Mouse (Mus musculus) layer of hippocampus, adult 2 months (tissue): Measurements from ENCODE around the gene Ogfrl1. TPM values are rescaled to one million over a fixed set of nuclear protein-coding genes. Genes with fewer than 3 reads are reported as not detected.

Experiments
- DNase-seq, 2 experiments: peaks; one replicate each; pipeline ENCODE4 v3.0.0; 2022; ENCODE audit warnings: low spot score in 2 of 2
- H3K27ac ChIP-seq: fragments of 200-600 bp; 2 replicates; pipeline ENCODE4 v1.8.1; 2022
- H3K4me3 ChIP-seq: fragments of 200-600 bp; 2 replicates; pipeline ENCODE4 v1.8.1; 2022; ENCODE audit warnings: mild to moderate bottlenecking
- CTCF ChIP-seq: fragments of 200-600 bp; conservative IDR thresholded peaks from 2 replicates; pipeline ENCODE4 v1.8.1; 2022; ENCODE audit warnings: antibody characterized with exemption, mild to moderate bottlenecking, moderate library complexity
- total RNA-seq, 2 experiments: library from RNA; stranded (reverse); gene quantifications; 2 replicates each; pipeline ENCODE4 v1.2.3; 2021

Gene Ogfrl1
- total RNA-seq, 2 experiments from 2014 or later = 135 to 145 TPM

DNA sequence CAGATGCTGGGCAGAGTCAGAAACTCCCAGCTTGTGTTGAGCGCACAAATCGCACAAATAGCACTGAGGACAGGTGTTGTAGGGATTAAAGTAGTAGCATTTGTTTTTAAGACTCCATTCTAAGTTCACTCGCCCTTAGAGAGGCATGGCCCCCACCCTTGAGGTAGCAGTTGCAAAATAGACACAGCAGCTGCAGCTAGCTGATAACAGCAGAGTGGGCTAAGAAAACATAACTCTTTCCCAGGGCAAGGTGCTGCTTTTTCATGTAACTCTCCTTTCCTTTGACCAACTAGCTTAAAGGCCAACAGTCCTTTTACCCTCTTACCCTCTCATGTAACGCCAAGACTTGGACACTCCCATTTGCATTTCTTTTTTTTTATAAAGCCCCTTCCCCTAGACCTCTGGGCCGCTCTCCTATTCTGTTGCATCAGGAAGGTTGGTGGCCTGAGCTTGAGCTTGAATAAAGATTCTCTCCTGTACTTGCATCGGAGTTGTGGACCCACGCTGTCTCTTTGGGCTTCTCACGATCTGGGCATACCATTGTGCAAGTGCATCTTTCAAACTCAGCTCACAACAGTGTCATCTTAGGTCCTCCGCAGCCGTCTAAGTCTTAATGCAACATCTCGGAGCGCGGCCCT lies 61.7 kb downstream of the Ogfrl1 start:
- Histone ChIP-seq H3K4me3 (no peak overlapping the region), H3K27ac (no peak overlapping the region)
- DNase-seq = no peak
- TF ChIP-seq CTCF = no peak

DNA sequence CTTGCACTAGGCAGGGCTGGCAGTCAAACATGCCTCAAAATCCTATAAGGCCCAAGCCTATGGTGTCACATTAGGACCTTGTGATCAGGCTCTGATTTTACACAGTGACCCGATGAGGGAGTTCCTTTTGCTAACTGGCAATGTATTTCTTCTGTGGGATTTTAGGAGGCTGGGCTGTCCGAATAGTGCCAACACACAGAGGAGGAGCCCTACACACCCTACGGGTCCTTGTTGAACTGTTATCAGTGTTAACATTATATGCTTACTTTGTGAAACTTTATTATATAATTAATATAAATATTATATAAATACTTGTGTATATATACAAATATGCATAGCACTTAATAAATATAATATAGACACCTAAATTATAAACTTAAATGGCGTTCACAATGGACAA lies 62.5 kb downstream of the Ogfrl1 start:
- DNase-seq = no peak
- no peak for TF ChIP-seq CTCF
- Histone ChIP-seq H3K4me3 (no peak overlapping the region), H3K27ac (no peak overlapping the region)

DNA sequence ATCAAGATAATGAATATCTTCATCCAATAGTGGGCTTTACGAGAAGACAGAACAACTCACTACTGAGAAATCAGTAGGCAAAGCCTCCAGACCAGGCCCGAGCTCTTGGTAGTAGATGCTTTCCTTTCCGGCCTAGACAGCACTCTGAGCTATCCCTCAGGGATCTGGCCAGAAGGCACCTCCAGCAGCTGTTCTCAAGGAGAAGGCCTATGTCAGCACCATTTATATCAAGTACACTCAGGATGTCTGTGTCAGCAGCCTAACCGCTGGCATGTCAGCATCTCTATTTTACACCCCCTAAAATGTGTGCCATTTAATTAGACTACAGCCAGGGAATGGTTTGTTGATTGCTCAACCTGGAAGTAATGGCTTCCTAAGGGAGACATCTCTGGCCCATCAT lies 65.4 kb downstream of the Ogfrl1 start:
- no peak overlapping the region for H3K4me3 ChIP-seq
- TF ChIP-seq CTCF = no peak
- no peak for DNase-seq
- no peak overlapping the region for H3K27ac ChIP-seq

DNA sequence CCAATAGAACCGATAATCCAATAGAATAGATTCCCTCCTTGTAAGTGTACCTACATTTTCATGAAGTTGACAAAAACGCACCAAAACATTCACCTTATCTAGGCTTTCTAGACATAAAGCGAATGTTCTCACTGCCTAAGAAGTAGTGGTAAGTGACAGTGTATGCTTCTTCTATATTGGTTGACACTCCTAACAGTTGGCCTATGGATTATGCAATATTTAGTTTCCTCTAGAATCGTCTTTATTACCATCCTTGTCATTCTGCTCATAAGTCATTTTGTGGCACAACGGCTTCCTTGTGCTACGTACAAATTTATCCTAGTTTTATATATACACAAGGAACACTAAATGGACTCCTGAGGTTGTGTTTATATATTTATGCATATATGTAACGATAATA lies 72.4 kb downstream of the Ogfrl1 start:
- no peak for DNase-seq
- no peak for TF ChIP-seq CTCF
- Histone ChIP-seq H3K27ac (no peak overlapping the region), H3K4me3 (no peak overlapping the region)

DNA sequence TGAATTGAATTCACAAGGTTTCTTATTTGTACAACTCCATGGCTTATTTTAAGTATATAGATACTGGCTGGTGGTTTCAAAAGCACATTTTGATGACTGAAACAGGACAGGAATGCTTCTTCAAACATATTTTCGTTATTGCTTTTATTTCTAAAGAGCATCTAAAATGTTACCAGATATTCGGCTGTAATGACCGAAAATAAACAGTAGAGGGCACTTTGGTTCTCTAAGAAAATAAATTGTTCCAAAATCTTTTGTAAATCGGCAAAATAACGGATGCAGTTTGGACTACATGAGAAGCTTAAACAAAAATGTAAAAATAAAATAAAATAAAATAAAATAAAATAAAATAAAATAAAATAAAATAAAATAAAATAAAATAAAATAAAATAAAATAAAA lies 73.3 kb downstream of the Ogfrl1 start:
- peak; percentile 42 to 53 for DNase-seq
- peak; percentile 80 for TF ChIP-seq CTCF
- no peak overlapping the region for H3K4me3 ChIP-seq
- no peak overlapping the region for H3K27ac ChIP-seq

DNA sequence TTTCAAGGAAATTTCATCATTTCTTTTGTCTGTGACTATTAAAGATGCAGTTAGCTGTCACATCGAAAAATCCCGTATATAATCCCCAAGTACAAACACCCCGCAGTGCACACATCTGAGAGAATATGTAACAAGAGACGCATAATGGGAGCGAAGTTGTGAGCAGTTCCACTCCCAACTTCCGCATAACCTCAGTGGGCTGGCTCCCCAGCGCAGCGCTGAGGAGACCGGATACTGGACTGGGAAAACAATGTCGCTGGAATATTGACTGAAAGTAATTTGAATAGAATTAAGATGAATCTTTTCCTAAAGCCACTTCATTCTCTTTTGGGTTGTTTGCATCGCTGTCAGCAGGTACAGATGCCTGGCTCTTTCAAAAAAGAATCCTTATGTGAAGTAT lies 74.3 kb downstream of the Ogfrl1 start:
- H3K27ac ChIP-seq = no peak overlapping the region
- no peak for TF ChIP-seq CTCF
- H3K4me3 ChIP-seq = no peak overlapping the region
- DNase-seq = no peak

DNA sequence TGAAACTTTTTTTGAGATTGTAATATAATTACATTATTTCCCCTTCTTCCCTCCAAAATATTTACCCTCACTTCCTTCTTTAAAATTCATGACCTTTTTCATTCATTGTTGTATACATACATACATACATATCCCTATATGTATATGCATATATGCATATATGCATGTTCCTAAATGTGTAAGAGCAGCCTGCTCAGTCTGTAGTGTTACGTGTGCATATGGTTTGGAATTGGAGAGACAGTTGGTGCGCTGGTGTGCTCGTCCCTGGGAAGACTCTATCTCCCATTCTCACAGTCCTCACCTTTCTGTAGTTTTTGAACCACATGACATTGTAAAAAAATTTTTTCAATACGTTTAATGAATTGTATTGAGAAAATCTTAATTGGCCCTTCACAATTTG lies 75.4 kb downstream of the Ogfrl1 start:
- no peak for TF ChIP-seq CTCF
- no peak for DNase-seq
- Histone ChIP-seq H3K27ac (no peak overlapping the region), H3K4me3 (no peak overlapping the region)

DNA sequence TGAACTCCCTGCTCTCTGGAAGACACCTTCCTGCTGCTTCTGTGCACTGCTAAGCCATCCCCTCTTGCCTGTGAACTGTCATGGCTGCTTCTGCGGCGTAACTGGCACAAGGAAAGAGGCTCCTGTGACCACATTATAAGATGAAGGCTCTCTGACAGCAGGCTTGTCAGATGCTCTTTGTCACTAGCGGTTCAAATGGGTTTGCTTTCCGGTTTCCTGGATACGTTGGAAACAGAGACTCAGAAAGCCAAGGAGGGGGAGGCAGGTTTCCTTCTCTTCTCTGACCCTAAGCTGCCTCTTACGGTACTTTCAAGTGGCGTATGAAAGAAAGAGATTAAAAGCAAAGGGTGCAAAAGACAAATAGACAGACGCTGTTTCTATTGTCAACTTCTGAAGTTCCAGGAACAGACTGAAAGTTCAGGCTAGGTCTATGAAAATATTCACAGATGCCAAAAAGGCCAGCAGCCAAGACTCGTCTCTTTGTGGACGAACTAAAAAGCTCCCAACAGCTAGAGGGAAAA lies 76.2 kb downstream of the Ogfrl1 start:
- Histone ChIP-seq H3K4me3 (peak overlapping the region; percentile 44), H3K27ac (peak overlapping the region; percentile 59; the same call in 1 of the 2 replicates)
- TF ChIP-seq CTCF = no peak
- peak in 1 of 2 experiments; percentile 9 for DNase-seq

DNA sequence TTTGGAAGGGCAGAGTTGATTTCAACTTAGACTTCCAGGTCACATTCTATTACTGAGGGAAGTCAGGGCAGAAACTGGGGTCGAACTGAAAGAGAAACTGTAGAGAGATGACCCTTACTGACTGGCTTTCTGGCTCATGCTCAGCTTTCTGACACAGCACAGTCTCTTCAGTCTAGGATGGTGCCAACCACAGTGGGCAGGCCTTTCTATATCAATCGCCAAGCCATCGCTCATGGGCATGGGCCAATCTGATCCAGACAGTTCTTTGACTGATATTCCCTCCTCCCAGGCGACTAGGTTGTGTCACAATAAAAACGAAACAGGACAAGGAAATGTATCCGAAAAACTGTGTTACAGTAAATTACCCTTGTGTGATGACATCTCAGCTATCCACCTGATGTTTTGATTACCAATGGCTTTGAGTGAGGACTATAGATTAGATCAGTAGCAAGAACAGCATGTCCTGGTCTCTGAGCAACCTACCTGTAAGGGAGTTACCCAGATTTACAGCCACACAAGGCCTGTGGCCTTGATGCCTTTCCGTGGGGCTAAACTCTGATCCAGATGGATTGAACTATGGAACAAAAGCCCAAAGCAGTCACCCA lies 76.9 kb downstream of the Ogfrl1 start:
- no peak for DNase-seq
- Histone ChIP-seq H3K4me3 (no peak overlapping the region; the same call in 1 of the 2 replicates), H3K27ac (peak overlapping the region; percentile 59; the same call in 1 of the 2 replicates)
- TF ChIP-seq CTCF = no peak
